Mouse (Mus musculus) liver, adult 2 months (tissue): ENCODE results near the gene Emc10. TPM values are rescaled to one million over a fixed set of nuclear protein-coding genes. Genes with fewer than 3 reads are reported as not detected.

Experiments
- DNase-seq: peaks from one replicate; pipeline ENCODE4 v3.0.0-alpha.2; 2011; ENCODE audit warnings: low read depth, low spot score; ENCODE audit errors: extremely low read depth
- H3K27ac ChIP-seq: fragments of 200-500 bp; replicated peaks from 2 replicates; pipeline ENCODE4 v1.5.1; 2012; ENCODE audit warnings: low read depth, mild to moderate bottlenecking, control low read depth, inconsistent platforms, low read length; ENCODE audit not compliant: insufficient read depth
- H3K27me3 ChIP-seq: fragments of 200-500 bp; 2 replicates; pipeline ENCODE4 v1.6.1; 2012; ENCODE audit warnings: mild to moderate bottlenecking, moderate library complexity, low read length, inconsistent platforms; ENCODE audit not compliant: control insufficient read depth, insufficient read depth
- H3K36me3 ChIP-seq: fragments of 200-500 bp; 2 replicates; pipeline ENCODE4 v1.6.1; 2012; ENCODE audit warnings: low read length, inconsistent platforms; ENCODE audit not compliant: control insufficient read depth, insufficient read depth
- H3K4me1 ChIP-seq: fragments of 200-500 bp; 2 replicates; pipeline ENCODE4 v1.6.1; 2011; ENCODE audit warnings: low read length; ENCODE audit not compliant: control insufficient read depth, insufficient read depth
- H3K4me3 ChIP-seq: fragments of 200-500 bp; 2 replicates; pipeline ENCODE4 v1.5.1; 2011; ENCODE audit warnings: low read depth, mild to moderate bottlenecking, control low read depth, low read length, moderate library complexity; ENCODE audit not compliant: insufficient read depth
- H3K79me2 ChIP-seq: fragments of 200-500 bp; 2 replicates; pipeline ENCODE4 v1.6.1; 2012; ENCODE audit warnings: inconsistent platforms, mild to moderate bottlenecking, low read length, moderate library complexity; ENCODE audit not compliant: control insufficient read depth, insufficient read depth
- H3K9ac ChIP-seq: fragments of 200-500 bp; 2 replicates; pipeline ENCODE4 v1.6.1; 2012; ENCODE audit warnings: low read depth, mild to moderate bottlenecking, control low read depth, inconsistent platforms, low read length
- CTCF ChIP-seq: fragments of 200-500 bp; IDR thresholded peaks from 2 replicates; pipeline ENCODE4 v1.5.1; 2011; ENCODE audit warnings: low read depth, low read length, control low read depth
- POLR2A ChIP-seq: fragments of 200-500 bp; IDR thresholded peaks from 2 replicates; pipeline ENCODE4 v1.6.1; 2011; ENCODE audit warnings: low read length, control low read depth; ENCODE audit not compliant: insufficient read depth; ENCODE audit errors: extremely low read depth
- WGBS: fragments of 180-500 bp; shearing (Covaris S2); methylation state at CpG from one replicate; pipeline ENCODE4 v1.1.7; 2018; 5-methylcytosine and 5-hydroxymethylcytosine counted together
- polyA plus RNA-seq: library from polyadenylated mRNA; depleted of rRNA; stranded (reverse); fragments of >200 nt; gene quantifications from 2 replicates; pipeline ENCODE4 v1.2.3, GENCODE M21; 2012
- total RNA-seq: library from RNA; depleted of rRNA; stranded (reverse); fragments of >200 nt; gene quantifications from 2 replicates; pipeline ENCODE4 v1.2.3, GENCODE M21; 2014

Gene Emc10
- total and polyA plus RNA-seq, 2 experiments = 29.7 to 287 TPM

GRCm38 (mm10) chr7:44521710-44522109 is 25.4 kb upstream of the Emc10 start:
- 4% methylated on average over 20 of the region's 20 CpGs for WGBS
- DNase-seq = no peak
- Histone ChIP-seq H3K4me1 (no peaks in the 10 kb centered on the region), H3K27ac (no peak overlapping the region), H3K36me3 (no peaks in the 10 kb centered on the region), H3K79me2 (no peaks in the 10 kb centered on the region), H3K27me3 (peaks cover 6% of the 10 kb centered on the region; the same call in 1 of the 2 replicates), H3K9ac (no peak overlapping the region), H3K4me3 (no peak overlapping the region)
- TF ChIP-seq POLR2A (no peak), CTCF (peak; percentile 80)

GRCm38 (mm10) chr7:44520990-44521389 is 24.7 kb upstream of the Emc10 start:
- Histone ChIP-seq H3K4me3 (no peak overlapping the region), H3K27ac (no peak overlapping the region), H3K9ac (no peak overlapping the region), H3K4me1 (no peaks in the 10 kb centered on the region), H3K79me2 (no peaks in the 10 kb centered on the region), H3K36me3 (no peaks in the 10 kb centered on the region), H3K27me3 (peaks cover 6% of the 10 kb centered on the region; the same call in 1 of the 2 replicates)
- no peak for DNase-seq
- TF ChIP-seq POLR2A (no peak), CTCF (no peak)
- WGBS = 76% methylated on average over 3 of the region's 3 CpGs

- H3K9ac ChIP-seq = no peak overlapping the region
- no peaks in the 10 kb centered on the region for H3K79me2 ChIP-seq
- H3K27ac ChIP-seq = no peak overlapping the region
- no peaks in the 10 kb centered on the region for H3K4me1 ChIP-seq
- no peaks in the 10 kb centered on the region for H3K36me3 ChIP-seq
- H3K27me3 ChIP-seq = peaks cover 3% of the 10 kb centered on the region; the same call in 1 of the 2 replicates
- WGBS = 74% methylated on average over 9 of the region's 9 CpGs
- peak; percentile 54 for TF ChIP-seq CTCF
- TF ChIP-seq POLR2A = no peak
- DNase-seq = no peak
- H3K4me3 ChIP-seq = no peak overlapping the region
Observed at GRCm38 (mm10) chr7:44519240-44519913, 23.0 kb upstream of the Emc10 start.

- no peaks in the 10 kb centered on the region for H3K79me2 ChIP-seq
- no peak for DNase-seq
- H3K4me1 ChIP-seq = no peaks in the 10 kb centered on the region
- no peak overlapping the region for H3K9ac ChIP-seq
- TF ChIP-seq CTCF (no peak), POLR2A (no peak)
- no peaks in the 10 kb centered on the region for H3K36me3 ChIP-seq
- no peak overlapping the region for H3K4me3 ChIP-seq
- no peak overlapping the region for H3K27ac ChIP-seq
- peaks cover 4% of the 10 kb centered on the region; the same call in 1 of the 2 replicates for H3K27me3 ChIP-seq
Observed at GRCm38 (mm10) chr7:44507491-44507890, 11.2 kb upstream of the Emc10 start.

GRCm38 (mm10) chr7:44501563-44502115 is 5.3 kb upstream of the Emc10 start:
- 36% methylated on average over 5 of the region's 5 CpGs for WGBS
- no peak overlapping the region for H3K4me3 ChIP-seq
- H3K4me1 ChIP-seq = peaks cover 16% of the 10 kb centered on the region
- no peaks in the 10 kb centered on the region for H3K79me2 ChIP-seq
- H3K9ac ChIP-seq = no peak overlapping the region
- TF ChIP-seq POLR2A = no peak
- TF ChIP-seq CTCF = peak; percentile 80
- H3K27ac ChIP-seq = no peak overlapping the region
- peak; percentile 34 for DNase-seq
- no peaks in the 10 kb centered on the region for H3K27me3 ChIP-seq
- no peaks in the 10 kb centered on the region for H3K36me3 ChIP-seq

GRCm38 (mm10) chr7:44500046-44500445 is 3.7 kb upstream of the Emc10 start:
- Histone ChIP-seq H3K4me1 (peaks cover 25% of the 10 kb centered on the region), H3K27me3 (no peaks in the 10 kb centered on the region), H3K9ac (no peak overlapping the region), H3K4me3 (no peak overlapping the region), H3K36me3 (no peaks in the 10 kb centered on the region), H3K79me2 (peaks cover 5% of the 10 kb centered on the region; the same call in 1 of the 2 replicates), H3K27ac (no peak overlapping the region)
- no peak for DNase-seq
- 75% methylated on average over 20 of the region's 20 CpGs for WGBS
- TF ChIP-seq CTCF = no peak
- no peak for TF ChIP-seq POLR2A
